Mouse (Mus musculus): ENCODE results near the gene Gm47985. TPM values are rescaled to one million over a fixed set of nuclear protein-coding genes. Genes with fewer than 3 reads are reported as not detected.
"Not testable (repeated sequence)": the region's sequence is repeated elsewhere in the genome, so short reads cannot be mapped to it uniquely, and the experiment has no call there.

Gm47985 gene
- polyA plus RNA-seq, 1 experiment from 2014 or later = 0.11 TPM

GRCm38 (mm10) chr1:151211666-151212065 is 29.3 kb downstream of the Gm47985 start:
- not testable (repeated sequence) for H3K4me1 ChIP-seq (replicated peaks; ENCODE audit: control insufficient read depth, insufficient read depth, low read length); H3K27ac ChIP-seq (ENCODE audit: low read length); H3K9ac ChIP-seq (ENCODE audit: low read length); ATAC-seq (ENCODE audit: low read depth); H3K36me3 ChIP-seq (ENCODE audit: control insufficient read depth, insufficient read depth, low read length); H3K27me3 ChIP-seq (ENCODE audit: control insufficient read depth, insufficient read depth, low read depth, low read length); H3K9me3 ChIP-seq (ENCODE audit: control insufficient read depth, low read length); H3K4me2 ChIP-seq (ENCODE audit: low read depth, low read length); H3K4me3 ChIP-seq (ENCODE audit: low read length)
- 75% methylated on average over 5 of the region's 5 CpGs for WGBS

GRCm38 (mm10) chr1:151214862-151215261 is 32.5 kb downstream of the Gm47985 start:
- no peak overlapping the region for H3K27ac ChIP-seq (ENCODE audit: low read length)
- no peak for ATAC-seq (ENCODE audit: low read depth)
- no peaks in the 10 kb centered on the region for H3K4me1 ChIP-seq (replicated peaks; ENCODE audit: control insufficient read depth, insufficient read depth, low read length)
- H3K27me3 ChIP-seq (ENCODE audit: control insufficient read depth, insufficient read depth, low read depth, low read length) = no peaks in the 10 kb centered on the region
- no peaks in the 10 kb centered on the region for H3K9me3 ChIP-seq (ENCODE audit: control insufficient read depth, low read length)
- H3K36me3 ChIP-seq (ENCODE audit: control insufficient read depth, insufficient read depth, low read length) = no peaks in the 10 kb centered on the region
- H3K4me3 ChIP-seq (ENCODE audit: low read length) = no peak overlapping the region
- no peak overlapping the region for H3K9ac ChIP-seq (ENCODE audit: low read length)
- 74% methylated on average over 2 of the region's 2 CpGs for WGBS
- H3K4me2 ChIP-seq (ENCODE audit: low read depth, low read length) = no peak overlapping the region

- Histone ChIP-seq H3K9me3 (ENCODE audit: control insufficient read depth, low read length) (no peaks in the 10 kb centered on the region), H3K4me3 (ENCODE audit: low read length) (no peak overlapping the region), H3K27me3 (ENCODE audit: control insufficient read depth, insufficient read depth, low read depth, low read length) (no peaks in the 10 kb centered on the region), H3K4me2 (ENCODE audit: low read depth, low read length) (no peak overlapping the region), H3K9ac (ENCODE audit: low read length) (no peak overlapping the region), H3K27ac (ENCODE audit: low read length) (no peak overlapping the region), H3K36me3 (ENCODE audit: control insufficient read depth, insufficient read depth, low read length) (no peaks in the 10 kb centered on the region), H3K4me1 (replicated peaks; ENCODE audit: control insufficient read depth, insufficient read depth, low read length) (no peaks in the 10 kb centered on the region)
- 38% methylated on average over 1 of the region's 1 CpGs for WGBS
- ATAC-seq (ENCODE audit: low read depth) = no peak
Measured at GRCm38 (mm10) chr1:151215985-151216384, 33.6 kb downstream of the Gm47985 start.

- H3K36me3 ChIP-seq (ENCODE audit: control insufficient read depth, insufficient read depth, low read length) = no peaks in the 10 kb centered on the region
- H3K4me1 ChIP-seq (replicated peaks; ENCODE audit: control insufficient read depth, insufficient read depth, low read length) = no peaks in the 10 kb centered on the region
- ATAC-seq (ENCODE audit: low read depth) = no peak
- no peak overlapping the region for H3K4me3 ChIP-seq (ENCODE audit: low read length)
- H3K27me3 ChIP-seq (ENCODE audit: control insufficient read depth, insufficient read depth, low read depth, low read length) = no peaks in the 10 kb centered on the region
- no peaks in the 10 kb centered on the region for H3K9me3 ChIP-seq (ENCODE audit: control insufficient read depth, low read length)
- H3K27ac ChIP-seq (ENCODE audit: low read length) = no peak overlapping the region
- 67% methylated on average over 3 of the region's 3 CpGs for WGBS
- H3K9ac ChIP-seq (ENCODE audit: low read length) = no peak overlapping the region
- H3K4me2 ChIP-seq (ENCODE audit: low read depth, low read length) = no peak overlapping the region
Measured at GRCm38 (mm10) chr1:151216417-151216816, 34.1 kb downstream of the Gm47985 start.

- 84% methylated on average over 5 of the region's 5 CpGs for WGBS
- no peaks in the 10 kb centered on the region for H3K27me3 ChIP-seq (ENCODE audit: control insufficient read depth, insufficient read depth, low read depth, low read length)
- no peaks in the 10 kb centered on the region for H3K9me3 ChIP-seq (ENCODE audit: control insufficient read depth, low read length)
- no peak overlapping the region for H3K4me2 ChIP-seq (ENCODE audit: low read depth, low read length)
- H3K27ac ChIP-seq (ENCODE audit: low read length) = no peak overlapping the region
- no peak overlapping the region for H3K9ac ChIP-seq (ENCODE audit: low read length)
- ATAC-seq (ENCODE audit: low read depth) = no peak
- H3K4me1 ChIP-seq (replicated peaks; ENCODE audit: control insufficient read depth, insufficient read depth, low read length) = no peaks in the 10 kb centered on the region
- H3K36me3 ChIP-seq (ENCODE audit: control insufficient read depth, insufficient read depth, low read length) = no peaks in the 10 kb centered on the region
- no peak overlapping the region for H3K4me3 ChIP-seq (ENCODE audit: low read length)
Measured at GRCm38 (mm10) chr1:151219045-151219444, 36.7 kb downstream of the Gm47985 start.

GRCm38 (mm10) chr1:151220098-151220497 is 37.8 kb downstream of the Gm47985 start:
- Histone ChIP-seq H3K9me3 (ENCODE audit: control insufficient read depth, low read length) (no peaks in the 10 kb centered on the region), H3K4me2 (ENCODE audit: low read depth, low read length) (no peak overlapping the region), H3K4me3 (ENCODE audit: low read length) (no peak overlapping the region), H3K36me3 (ENCODE audit: control insufficient read depth, insufficient read depth, low read length) (no peaks in the 10 kb centered on the region), H3K27me3 (ENCODE audit: control insufficient read depth, insufficient read depth, low read depth, low read length) (no peaks in the 10 kb centered on the region), H3K9ac (ENCODE audit: low read length) (no peak overlapping the region), H3K27ac (ENCODE audit: low read length) (no peak overlapping the region), H3K4me1 (replicated peaks; ENCODE audit: control insufficient read depth, insufficient read depth, low read length) (no peaks in the 10 kb centered on the region)
- WGBS = 73% methylated on average over 7 of the region's 7 CpGs
- no peak for ATAC-seq (ENCODE audit: low read depth)

- Histone ChIP-seq H3K9me3 (ENCODE audit: control insufficient read depth, low read length) (no peaks in the 10 kb centered on the region), H3K27ac (ENCODE audit: low read length) (no peak overlapping the region), H3K4me3 (ENCODE audit: low read length) (no peak overlapping the region), H3K27me3 (ENCODE audit: control insufficient read depth, insufficient read depth, low read depth, low read length) (no peaks in the 10 kb centered on the region), H3K9ac (ENCODE audit: low read length) (no peak overlapping the region), H3K4me2 (ENCODE audit: low read depth, low read length) (no peak overlapping the region), H3K36me3 (ENCODE audit: control insufficient read depth, insufficient read depth, low read length) (no peaks in the 10 kb centered on the region), H3K4me1 (replicated peaks; ENCODE audit: control insufficient read depth, insufficient read depth, low read length) (no peaks in the 10 kb centered on the region)
- no peak for ATAC-seq (ENCODE audit: low read depth)
- WGBS = 77% methylated on average over 10 of the region's 10 CpGs
Measured at GRCm38 (mm10) chr1:151222561-151223267, 40.4 kb downstream of the Gm47985 start.

- ATAC-seq (ENCODE audit: low read depth) = no peak
- WGBS = 33% methylated on average over 1 of the region's 1 CpGs
- H3K9me3 ChIP-seq (ENCODE audit: control insufficient read depth, low read length) = no peaks in the 10 kb centered on the region
Measured at GRCm38 (mm10) chr1:151223377-151223776, 41.0 kb downstream of the Gm47985 start.

GRCm38 (mm10) chr1:151224536-151224935 is 42.2 kb downstream of the Gm47985 start:
- H3K36me3 ChIP-seq (ENCODE audit: control insufficient read depth, insufficient read depth, low read length) = no peaks in the 10 kb centered on the region
- no peak overlapping the region for H3K9ac ChIP-seq (ENCODE audit: low read length)
- H3K4me3 ChIP-seq (ENCODE audit: low read length) = no peak overlapping the region
- no peak for ATAC-seq (ENCODE audit: low read depth)
- no peaks in the 10 kb centered on the region for H3K9me3 ChIP-seq (ENCODE audit: control insufficient read depth, low read length)
- 93% methylated on average over 1 of the region's 1 CpGs for WGBS
- no peaks in the 10 kb centered on the region for H3K4me1 ChIP-seq (replicated peaks; ENCODE audit: control insufficient read depth, insufficient read depth, low read length)
- H3K27me3 ChIP-seq (ENCODE audit: control insufficient read depth, insufficient read depth, low read depth, low read length) = no peaks in the 10 kb centered on the region
- H3K27ac ChIP-seq (ENCODE audit: low read length) = no peak overlapping the region
- no peak overlapping the region for H3K4me2 ChIP-seq (ENCODE audit: low read depth, low read length)

More at GRCm38 (mm10) chr1:151223377-151223776, 41.0 kb downstream of the Gm47985 start:
- Histone ChIP-seq H3K9ac (ENCODE audit: low read length) (no peak overlapping the region), H3K36me3 (ENCODE audit: control insufficient read depth, insufficient read depth, low read length) (no peaks in the 10 kb centered on the region), H3K27me3 (ENCODE audit: control insufficient read depth, insufficient read depth, low read depth, low read length) (no peaks in the 10 kb centered on the region), H3K4me2 (ENCODE audit: low read depth, low read length) (no peak overlapping the region), H3K4me1 (replicated peaks; ENCODE audit: control insufficient read depth, insufficient read depth, low read length) (no peaks in the 10 kb centered on the region), H3K27ac (ENCODE audit: low read length) (no peak overlapping the region), H3K4me3 (ENCODE audit: low read length) (no peak overlapping the region)

Data from lung, embryonic 16.5 days (tissue).